Mouse (Mus musculus): ENCODE results near the gene Rpusd1.

Gene Rpusd1

DNA sequence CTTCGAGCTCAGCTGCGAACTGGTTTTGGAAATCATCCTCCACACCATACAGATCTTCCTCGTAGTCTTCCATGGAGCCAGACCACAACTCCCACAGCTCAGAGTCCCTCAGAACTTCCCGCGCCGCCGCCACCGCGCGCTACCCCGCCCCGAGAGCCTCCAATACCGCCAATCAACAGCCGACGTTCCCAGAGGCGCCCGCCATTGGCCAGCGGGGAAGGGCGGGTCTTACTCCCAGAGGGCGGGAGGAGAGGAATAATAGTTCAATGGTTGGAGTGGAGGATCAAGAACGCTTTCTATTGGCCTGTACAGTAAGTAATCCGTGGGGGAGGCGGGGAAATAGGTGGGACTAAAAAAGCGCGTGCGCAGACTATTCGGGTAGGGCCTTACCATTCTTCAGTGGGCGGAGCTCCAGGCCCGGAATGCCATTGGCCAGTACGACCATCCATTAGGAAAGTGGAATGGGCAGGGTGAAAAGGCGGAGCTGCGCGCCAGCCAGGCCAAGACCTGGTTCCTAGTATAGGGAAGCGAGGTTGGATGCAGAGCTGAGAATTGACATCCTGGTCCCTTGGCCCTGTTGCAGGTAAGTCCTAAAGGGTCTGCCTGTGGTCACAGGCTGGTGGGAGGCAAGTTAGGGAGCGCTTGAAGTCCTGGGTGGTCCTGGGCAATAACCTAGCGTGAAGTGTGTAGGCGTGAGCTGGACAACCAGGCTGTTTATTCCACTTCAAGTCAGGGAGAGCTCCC is at the start of gene Rpusd1, which contains the start of gene Chtf18:
Gene Rpusd1, plus strand, starts transcription at position 406 of the 744 bp plus-strand sequence.
Gene Chtf18, minus strand, starts transcription at position 155 of the 744 bp plus-strand sequence.
- DNase-seq (ENCODE audit: low read depth, low spot score), result peak; percentile 100

DNA sequence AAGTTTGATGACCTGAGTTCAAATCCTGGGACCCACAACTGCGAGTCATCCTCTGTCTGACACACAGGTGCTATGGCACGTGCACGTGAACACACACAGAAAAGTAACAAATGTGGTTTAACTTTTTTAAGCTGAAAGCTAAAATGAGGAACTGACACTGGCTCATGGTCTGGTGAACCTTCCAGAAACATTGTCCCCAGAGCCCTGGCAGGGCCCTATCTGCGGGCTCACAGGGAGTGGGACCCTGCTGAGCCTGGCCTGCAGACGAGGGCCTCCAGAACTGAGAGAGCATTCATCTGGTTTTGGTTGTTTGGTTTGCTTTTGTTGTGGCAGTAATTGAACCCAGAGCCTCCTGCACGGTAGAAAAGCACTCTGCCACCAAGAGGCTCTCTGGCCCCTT is 49.5 kb upstream of the Rpusd1 start:
- no peak for DNase-seq (ENCODE audit: low read depth, low spot score)

DNA sequence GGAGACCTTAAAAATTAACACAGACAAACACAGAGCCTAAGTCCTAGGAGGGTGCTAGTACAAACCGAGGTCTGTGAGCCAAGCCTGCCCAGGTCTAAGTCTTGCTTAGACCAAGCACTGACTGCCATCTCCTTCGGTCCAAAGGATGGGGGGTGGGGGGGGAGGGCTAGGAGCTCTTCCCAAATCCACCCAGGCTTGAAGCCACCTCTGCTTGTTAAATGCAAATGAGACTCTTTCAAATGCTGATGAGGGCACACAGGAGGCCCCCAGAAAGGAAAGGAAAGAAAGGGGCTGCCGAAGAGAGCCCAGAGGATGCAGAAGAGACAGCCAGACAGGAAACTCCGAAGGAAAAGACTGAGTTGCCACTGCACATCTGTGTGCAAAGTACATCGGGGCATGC is 47.7 kb upstream of the Rpusd1 start:
- DNase-seq (ENCODE audit: low read depth, low spot score), result no peak

DNA sequence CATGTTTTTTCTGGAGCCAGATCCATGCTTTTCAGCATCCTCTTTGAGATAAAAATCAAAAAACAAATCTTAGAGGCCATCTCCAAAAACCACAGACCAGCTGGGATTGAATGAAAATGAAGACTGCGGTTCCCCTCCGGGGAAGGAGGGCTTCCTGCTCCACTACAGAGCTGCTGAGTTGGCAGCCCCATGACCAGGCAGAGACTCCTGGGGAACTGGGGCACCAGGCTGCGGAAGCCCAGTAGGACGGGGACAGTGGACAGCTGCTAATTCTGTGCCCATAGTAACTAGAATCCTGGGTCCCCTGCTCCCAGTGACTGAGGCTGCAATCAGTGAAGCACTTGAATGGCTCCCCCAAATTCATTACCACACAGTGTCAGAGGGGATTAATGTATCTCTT is 45.8 kb upstream of the Rpusd1 start:
- no peak for DNase-seq (ENCODE audit: low read depth, low spot score)

DNA sequence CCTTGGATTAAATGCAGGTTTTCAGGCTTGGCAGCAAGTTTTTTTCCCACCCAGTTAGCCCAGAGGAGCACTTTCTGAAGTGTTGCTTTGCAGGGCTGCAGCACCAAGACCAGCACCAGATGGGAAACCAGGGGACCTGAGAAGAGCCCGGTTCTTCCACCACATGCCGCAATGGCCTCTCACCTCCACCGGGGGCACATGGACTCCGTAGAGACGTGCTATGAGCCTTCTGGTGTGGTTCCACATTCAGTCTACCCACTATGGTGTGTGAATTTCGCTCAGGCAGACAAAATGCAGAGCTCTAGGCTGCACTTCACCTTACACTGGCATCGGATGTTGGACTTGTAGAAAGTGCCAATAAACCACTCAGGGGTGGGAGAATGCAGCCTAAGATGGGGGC is 41.1 kb upstream of the Rpusd1 start:
- DNase-seq (ENCODE audit: low read depth, low spot score), result no peak

DNA sequence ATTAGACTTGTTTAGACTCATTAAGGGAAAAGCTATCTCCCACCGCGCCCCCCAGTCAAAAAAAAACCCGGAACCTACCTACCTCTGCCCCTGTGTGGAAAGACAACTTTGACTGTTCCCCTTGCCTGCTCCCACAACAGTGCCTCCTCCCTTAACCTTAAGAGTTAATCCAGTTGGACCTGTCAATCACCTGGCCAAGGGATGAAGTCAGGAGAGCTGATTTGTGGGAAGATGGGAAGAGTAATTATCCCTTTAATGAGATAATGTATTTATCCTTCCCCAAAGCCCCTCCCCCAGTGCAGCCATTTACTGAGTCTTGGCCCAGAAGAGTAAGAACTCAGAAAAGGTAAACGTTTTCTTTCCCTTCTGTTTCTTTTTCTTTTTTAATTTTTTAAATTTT is 38.5 kb upstream of the Rpusd1 start:
- no peak for DNase-seq (ENCODE audit: low read depth, low spot score)

DNA sequence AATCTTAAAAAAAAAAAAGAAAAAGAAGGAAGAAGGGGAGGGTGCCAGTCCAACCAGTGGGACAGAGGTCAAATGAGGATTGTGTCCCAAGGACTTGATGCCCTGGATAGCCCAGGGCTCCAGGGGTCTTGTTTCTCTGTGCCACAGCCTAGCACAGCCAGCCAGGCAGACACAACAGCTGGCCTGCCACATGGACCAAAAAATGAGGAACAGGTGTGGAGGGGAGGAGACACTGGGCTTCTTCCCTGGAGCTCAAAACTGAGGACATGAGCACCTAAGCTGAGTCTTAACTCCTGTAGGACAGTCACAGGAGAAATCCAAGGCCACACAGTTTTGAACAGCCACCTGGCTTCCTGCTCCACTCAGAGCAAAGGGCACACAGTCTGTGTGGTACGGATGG is 31.2 kb upstream of the Rpusd1 start:
- DNase-seq (ENCODE audit: low read depth, low spot score), result no peak

DNA sequence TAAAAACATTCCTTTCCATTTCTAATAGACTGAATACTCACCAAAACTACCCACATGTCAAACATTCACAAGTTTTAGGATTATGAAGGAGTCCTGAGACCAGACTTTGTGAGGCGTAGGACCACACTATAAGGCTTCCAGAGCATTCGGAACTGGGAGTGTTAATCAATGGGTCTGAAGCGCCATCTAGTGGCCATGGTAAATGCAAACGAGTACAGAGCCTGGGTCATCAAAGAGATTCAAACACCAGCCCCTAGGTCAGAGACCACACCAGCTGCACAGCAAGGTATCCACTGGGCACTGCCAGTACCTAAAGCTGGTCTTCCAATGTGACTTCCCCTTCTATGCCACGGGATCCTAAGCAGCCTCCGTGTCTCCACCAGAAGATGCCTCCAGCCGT is 29.0 kb upstream of the Rpusd1 start:
- DNase-seq (ENCODE audit: low read depth, low spot score), result peak; percentile 50

DNA sequence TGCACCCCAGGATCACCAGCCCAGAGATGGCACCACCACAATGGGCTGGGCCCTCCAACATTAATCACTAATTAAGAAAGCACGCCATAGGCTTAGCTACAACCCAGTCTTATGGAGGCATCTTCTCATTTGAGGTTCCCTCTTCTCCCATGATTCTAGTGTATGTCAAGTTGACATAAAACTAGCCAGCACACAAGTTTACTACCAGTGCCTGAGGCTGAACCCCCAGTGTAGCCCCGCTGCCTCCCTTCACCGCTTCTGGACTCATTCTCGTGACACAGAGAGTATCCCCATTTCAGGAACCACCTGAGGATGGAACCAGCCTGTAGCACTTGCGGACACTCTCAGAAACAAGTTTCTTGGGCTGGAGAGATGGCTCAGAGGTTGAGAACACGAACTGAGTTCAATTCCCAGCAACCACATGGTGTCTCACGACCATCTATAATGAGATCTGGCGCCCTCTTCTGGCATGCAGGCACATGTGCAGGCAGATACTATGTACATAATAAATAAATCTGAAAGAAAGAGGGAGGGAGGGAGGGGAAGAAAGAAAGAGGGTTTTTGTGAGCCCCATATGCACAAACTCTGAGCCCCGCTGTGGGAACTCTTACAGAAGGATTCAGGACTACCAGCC is 26.5 kb upstream of the Rpusd1 start:
- no peak for DNase-seq (ENCODE audit: low read depth, low spot score)

DNA sequence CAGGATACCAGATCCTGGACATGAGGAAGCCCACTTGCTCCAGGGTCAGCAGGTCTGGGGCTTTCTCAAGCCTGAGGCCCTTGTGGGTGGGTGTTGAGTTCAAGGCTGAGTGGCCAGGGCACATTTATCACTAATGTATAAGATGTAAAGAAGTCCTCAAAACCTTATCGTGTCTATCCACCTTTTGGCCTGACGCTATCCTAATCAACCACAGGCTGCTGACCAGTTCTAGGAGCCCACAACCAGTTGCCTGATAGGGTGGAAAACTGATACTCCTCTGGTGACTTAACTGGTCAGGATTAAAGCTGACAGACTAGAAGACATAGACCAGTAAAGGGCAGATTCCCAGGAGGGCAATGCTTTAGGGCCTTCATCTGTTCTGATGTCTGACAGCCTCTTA is 17.5 kb upstream of the Rpusd1 start:
- DNase-seq (ENCODE audit: low read depth, low spot score), result no peak

DNA sequence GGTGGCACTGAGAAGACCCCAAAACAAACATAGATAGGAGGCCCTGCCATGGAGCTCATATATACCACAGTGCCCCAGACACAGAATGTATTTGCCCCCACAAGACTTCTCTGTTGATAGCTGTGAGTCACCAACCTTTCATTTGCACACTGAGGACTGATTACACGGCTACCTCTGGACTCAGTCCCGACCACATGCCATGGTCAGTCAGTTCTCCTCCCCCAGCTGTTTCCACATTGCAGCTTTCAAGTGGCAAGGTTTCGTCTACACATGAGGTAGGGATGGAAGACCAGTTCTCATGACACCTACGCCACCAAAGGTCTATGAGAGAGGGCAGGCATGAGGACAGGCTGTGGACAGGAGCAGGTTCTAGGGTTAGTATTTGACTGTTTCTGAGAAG is 16.3 kb upstream of the Rpusd1 start:
- no peak for DNase-seq (ENCODE audit: low read depth, low spot score)

DNA sequence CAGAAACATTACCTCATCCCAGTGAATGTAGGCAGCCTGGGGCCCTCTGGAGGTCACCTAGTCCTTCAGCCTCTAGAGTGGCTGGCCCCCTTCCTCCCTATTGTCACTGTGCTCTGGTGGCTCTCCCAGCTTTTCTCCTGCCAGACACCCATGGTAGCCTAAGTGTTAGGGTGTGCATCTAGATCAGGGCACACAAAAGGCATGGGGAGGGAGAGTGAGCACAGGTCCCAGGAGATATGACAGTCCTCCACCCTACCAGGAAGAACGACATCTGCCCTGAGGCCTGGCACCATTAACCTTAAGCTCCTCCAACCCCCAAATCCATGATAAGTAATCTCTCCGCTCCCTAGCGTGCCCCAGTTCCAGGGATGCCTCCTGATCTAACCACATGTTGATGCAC is 11.8 kb upstream of the Rpusd1 start:
- DNase-seq (ENCODE audit: low read depth, low spot score), result no peak

DNA sequence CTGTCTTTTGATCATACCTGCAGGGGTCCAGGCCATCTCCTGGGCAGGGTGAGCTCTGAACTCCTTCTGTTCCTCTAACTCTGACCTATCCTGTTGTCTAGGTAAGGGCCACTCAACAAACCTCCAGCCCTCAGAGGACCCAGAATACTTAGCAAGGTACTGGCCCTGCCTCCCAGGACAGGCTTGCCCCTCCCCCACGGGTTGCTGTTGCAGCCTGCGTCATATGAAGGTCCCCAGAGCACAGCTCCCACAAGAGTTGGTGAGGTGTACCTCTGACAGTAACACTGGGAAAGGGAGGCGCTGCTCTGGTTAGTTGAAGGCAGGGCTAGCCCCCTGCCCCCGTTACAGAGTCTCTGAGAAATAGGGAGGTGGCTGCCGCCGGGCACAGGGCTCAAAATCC is 11.3 kb upstream of the Rpusd1 start:
- DNase-seq (ENCODE audit: low read depth, low spot score), result no peak

DNA sequence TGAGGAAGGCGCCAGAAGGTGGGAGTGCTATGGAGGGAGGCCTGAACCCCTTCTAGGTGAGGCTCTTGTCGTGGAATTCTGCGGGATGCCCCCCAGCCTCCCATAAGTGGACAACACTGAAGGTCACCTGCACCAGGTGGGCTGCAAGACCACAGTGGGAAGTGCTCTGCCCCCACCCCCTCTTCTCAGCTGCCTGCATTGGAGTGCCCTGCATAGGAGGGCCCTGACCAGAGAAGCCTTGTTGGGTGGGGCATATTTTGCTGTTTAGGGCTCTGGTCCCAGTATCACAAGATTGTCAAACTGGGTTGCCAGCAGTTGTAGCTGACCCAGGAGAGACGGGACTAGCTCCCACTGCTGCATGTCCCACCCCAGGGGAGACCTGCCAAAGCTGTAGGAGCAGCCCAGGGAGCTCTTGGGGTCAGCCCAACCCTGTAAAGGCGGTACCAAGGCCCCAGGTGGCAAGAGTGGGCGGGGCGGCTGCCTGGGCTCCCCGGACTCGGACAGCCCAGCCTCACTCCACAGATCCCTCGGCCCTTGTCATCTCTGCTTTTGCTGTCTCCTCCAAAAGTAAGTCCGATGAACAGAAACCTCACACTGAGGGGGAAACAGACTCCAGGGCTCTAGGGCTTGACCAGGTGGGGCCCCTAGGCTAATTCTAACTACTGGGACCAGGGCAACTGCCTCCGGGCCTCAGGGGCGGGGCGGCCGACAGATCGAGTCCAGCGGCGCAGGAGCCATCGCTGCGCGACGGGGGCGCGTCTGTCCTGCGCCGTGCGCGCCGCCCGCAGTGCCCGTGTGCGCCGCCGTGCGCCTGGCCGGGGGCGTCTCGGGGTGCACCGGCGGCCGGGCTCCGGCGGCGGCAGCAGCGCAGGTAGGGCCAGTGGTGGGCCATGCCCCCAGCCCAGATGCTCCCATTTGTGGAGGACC is 10.5 kb upstream of the Rpusd1 start, which contains the start of gene Gng13:
Gene Gng13, plus strand, starts transcription at position 461 of the 927 bp plus-strand sequence.
- DNase-seq (ENCODE audit: low read depth, low spot score), result no peak

DNA sequence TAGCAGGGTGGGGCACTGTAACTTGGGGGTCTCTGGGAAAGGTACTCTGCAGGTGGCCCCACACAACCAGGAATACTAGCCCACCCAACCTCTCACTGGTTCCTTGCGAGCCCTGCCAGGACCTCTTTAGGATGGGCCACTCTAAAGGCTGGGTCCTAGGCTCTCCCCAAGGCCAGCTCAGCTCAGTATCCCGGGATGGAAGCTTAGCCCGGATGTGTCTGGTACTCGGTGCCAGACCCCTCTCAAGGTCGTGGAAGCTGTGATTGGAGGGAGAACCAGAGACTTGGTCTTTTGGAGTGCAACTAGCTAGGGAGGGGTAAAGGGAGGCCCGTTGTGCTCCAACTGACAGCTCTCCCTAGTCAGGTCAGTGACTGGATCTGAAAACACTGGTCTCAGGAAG is 9.8 kb upstream of the Rpusd1 start:
- DNase-seq (ENCODE audit: low read depth, low spot score), result no peak

DNA sequence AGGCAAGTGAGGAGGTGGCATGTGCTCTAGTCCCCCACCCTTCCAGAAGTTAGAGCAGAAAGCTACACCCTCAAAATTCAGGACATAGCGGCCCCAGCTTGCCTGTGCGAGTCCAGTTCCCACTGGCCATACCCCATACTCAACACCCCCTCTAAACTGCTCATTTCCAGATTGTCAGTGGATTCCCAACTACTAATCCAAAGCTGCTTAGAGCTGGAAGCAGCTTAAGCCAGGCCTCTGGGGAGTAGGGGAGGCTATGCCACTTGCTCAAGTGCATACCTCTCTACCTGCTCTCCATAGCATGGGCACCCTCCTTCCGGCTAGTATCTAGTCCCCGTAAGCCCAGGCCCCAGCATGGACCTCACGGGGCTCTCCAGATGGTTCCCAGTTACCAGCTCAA is 6.0 kb upstream of the Rpusd1 start:
- DNase-seq (ENCODE audit: low read depth, low spot score), result no peak

DNA sequence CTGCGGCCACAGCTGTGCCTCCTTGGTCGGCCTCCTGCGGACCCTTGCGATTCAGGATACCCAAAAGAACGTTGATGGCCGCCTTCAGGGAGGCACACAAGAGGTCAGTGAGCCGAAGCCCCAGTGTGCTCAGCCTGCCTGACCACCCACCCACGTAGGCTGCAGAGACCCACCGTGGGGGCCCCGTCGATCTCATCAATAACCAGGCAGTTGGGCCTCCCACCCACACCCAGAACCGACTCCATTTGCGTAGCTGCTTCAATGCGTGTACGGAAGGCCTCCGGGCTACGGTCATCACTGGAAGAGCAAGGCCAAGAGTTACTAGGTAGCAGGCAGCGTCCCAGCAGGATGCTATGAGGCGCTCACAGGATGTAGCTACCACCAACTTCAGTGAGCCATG is 4.0 kb upstream of the Rpusd1 start:
- no peak for DNase-seq (ENCODE audit: low read depth, low spot score)

DNA sequence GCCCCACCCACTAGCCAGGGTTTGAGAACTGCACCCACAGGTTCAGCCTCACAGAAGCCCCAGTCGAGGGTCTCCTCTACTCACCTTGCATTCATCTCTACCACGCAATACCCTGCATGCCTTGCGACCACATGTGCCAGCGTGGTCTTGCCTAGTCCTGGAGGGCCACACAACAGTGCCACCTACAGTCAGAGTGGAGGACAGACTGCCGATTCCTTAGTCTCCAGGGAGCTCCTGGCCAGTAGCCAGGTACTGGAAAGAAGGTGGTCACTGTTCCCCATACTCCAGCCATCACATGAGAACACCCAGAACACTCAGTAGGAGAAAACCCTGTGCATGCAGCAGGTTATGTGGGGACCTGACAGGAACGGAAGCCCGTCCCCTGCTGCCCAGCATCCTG is 3.6 kb upstream of the Rpusd1 start:
- DNase-seq (ENCODE audit: low read depth, low spot score), result no peak

DNA sequence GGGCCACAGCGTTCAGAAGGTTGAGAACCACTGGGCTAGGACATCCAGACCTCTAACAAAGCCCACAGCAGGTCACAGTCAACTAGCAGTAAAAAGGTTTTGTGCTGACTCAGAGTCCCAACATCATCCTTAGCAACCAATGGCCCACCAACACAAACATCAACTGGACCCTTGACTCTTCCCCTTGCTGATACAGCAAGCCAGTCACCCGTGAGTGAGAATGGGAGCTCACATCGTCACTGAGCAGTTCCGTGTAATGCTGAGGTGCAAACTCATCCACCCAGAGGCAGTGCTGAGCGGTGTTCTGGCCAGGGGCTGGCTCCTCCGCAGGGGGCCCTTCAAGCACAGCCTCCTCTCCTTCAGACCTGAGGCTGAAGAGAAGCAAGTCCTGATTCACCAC is 2.2 kb upstream of the Rpusd1 start:
- no peak for DNase-seq (ENCODE audit: low read depth, low spot score)

DNA sequence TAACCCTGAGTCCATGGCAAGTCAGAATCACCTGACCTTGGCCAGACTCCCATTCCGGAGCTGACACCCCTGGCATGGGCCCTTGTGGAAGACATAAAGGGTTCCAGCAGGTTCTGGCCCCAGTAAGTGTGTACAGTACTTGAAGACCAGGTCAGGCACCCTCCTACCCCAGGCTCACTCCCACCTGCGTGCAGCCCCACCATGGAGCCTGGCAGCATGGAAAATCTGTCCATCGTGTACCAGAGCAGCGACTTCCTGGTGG is 470 bp downstream of the Rpusd1 start:
- DNase-seq (ENCODE audit: low read depth, low spot score), result no peak

DNA sequence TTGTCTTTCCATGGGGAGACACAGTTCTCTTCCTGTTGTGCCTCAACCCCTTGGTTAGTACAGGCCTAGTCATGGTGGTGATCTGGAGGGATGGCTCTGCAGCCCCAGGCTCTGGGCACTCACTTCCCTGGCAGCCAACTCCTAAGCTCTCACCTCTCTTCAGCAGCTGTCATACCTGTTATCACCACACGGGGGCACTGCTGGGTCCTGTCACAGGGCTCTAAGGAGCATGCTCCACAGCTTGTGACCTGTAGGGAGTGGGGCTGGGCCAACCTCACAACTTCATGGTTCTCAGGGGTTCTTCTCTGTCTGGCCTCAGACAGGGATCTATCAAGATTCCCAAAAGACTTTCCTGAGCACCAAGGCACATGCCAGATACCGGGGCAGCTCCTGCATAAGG is 4.6 kb downstream of the Rpusd1 start:
- DNase-seq (ENCODE audit: low read depth, low spot score), result peak; percentile 59

DNA sequence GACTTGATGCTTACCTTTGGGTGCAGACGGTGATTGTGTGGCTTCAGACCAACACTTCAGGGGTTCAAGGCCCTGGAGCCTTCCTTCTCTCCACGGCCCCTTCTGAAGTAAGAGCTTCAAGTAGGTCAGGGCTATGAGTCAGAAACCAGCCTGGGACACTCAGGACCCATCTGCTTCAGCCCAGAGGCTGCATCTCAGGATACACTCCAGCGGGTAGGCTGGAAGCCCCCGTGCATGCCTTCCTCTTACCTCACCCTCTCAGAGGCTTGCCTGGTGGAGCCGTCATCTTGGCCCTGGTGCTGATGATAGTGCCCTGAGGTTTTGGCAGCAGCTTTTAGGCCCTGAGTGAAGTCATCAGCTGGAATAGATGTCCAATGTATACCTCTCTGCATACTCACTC is 7.8 kb downstream of the Rpusd1 start:
- DNase-seq (ENCODE audit: low read depth, low spot score), result no peak

DNA sequence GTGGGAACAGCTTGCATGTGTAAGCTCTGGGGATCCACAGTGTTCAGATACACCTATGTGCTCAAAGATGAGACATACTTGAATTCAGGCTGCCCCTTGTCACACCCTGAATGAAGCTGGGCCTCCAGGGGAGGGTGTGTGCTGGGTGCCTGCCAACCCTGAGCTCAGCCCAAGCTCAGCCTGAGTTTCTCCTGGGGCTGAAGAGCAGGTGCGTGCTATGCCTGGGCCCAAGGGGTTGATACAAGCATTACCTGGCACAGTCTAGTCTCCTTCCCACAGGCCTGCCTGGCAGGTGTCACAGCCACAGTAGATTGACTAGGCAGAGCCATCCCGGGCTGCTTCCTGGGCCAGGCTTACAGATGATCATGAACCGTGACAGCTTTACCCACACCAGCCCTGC is 8.3 kb downstream of the Rpusd1 start, which contains the start of gene Mslnl:
Gene Mslnl, plus strand, starts transcription at position 298 of the 400 bp plus-strand sequence.
- no peak for DNase-seq (ENCODE audit: low read depth, low spot score)

Data from telencephalon, adult 2 months (tissue).